Mouse (Mus musculus): Measurements from ENCODE around the gene Gm49776. TPM values are rescaled to one million over a fixed set of nuclear protein-coding genes. Genes with fewer than 3 reads are reported as not detected.

Gm49776 gene
- polyA plus RNA-seq, 1 experiment from 2014 or later = 0.67 TPM

MicroRNAs within 50 kb of the gene (microRNA counts, 519-probe panel; counts per million panel counts)
- not detected for microRNA mmu-miR-1306

Small RNA genes lying within 50 kb of the gene (microRNA-seq; reads per million reads assigned to microRNA genes)
- gene Gm24572 (not detected), gene Mir1306 (120 reads per million, percentile 47 among the genes with 10 or more reads in this experiment)

Other genes with a start within 250 kb of the Gm49776 start
- 82.8 and 85.8 TPM in 2 replicates for gene Dgcr6, start 205.5 kb downstream of the Gm49776 start, polyA plus RNA-seq (2015; fragmentation: Nextera tagmentation; extraction: Ambion mirVana)
- gene Prodh, start 168.1 kb downstream of the Gm49776 start, polyA plus RNA-seq (2015; fragmentation: Nextera tagmentation; extraction: Ambion mirVana) = 9.3 and 10.7 TPM in 2 replicates
- gene Rtn4r, start 130.7 kb downstream of the Gm49776 start, polyA plus RNA-seq (2015; fragmentation: Nextera tagmentation; extraction: Ambion mirVana) = 1.1 TPM in 2 replicates
- gene Ccdc188, start 40.4 kb downstream of the Gm49776 start, polyA plus RNA-seq (2015; fragmentation: Nextera tagmentation; extraction: Ambion mirVana) = not detected in 2 replicates
- 6.8 and 7.8 TPM in 2 replicates for gene Zdhhc8, start 23.2 kb downstream of the Gm49776 start, polyA plus RNA-seq (2015; fragmentation: Nextera tagmentation; extraction: Ambion mirVana)
- gene Trmt2a, start 9.6 kb downstream of the Gm49776 start, polyA plus RNA-seq (2015; fragmentation: Nextera tagmentation; extraction: Ambion mirVana) = 35.4 and 39.8 TPM in 2 replicates
- gene Ranbp1, start 9.6 kb downstream of the Gm49776 start, polyA plus RNA-seq (2015; fragmentation: Nextera tagmentation; extraction: Ambion mirVana) = 236 and 273 TPM in 2 replicates
- gene Dgcr8, start 30.9 kb upstream of the Gm49776 start, polyA plus RNA-seq (2015; fragmentation: Nextera tagmentation; extraction: Ambion mirVana) = 8.1 and 8.4 TPM in 2 replicates
- gene Tango2, start 89.8 kb upstream of the Gm49776 start, polyA plus RNA-seq (2015; fragmentation: Nextera tagmentation; extraction: Ambion mirVana) = 16.2 and 16.9 TPM in 2 replicates
- gene Arvcf, start 89.9 kb upstream of the Gm49776 start, polyA plus RNA-seq (2015; fragmentation: Nextera tagmentation; extraction: Ambion mirVana) = 7.8 and 8.7 TPM in 2 replicates
- gene Txnrd2, start 168.1 kb upstream of the Gm49776 start, polyA plus RNA-seq (2015; fragmentation: Nextera tagmentation; extraction: Ambion mirVana) = 16.2 and 16.8 TPM in 2 replicates
- 95.1 and 99.6 TPM in 2 replicates for gene Comt, start 168.5 kb upstream of the Gm49776 start, polyA plus RNA-seq (2015; fragmentation: Nextera tagmentation; extraction: Ambion mirVana)
- 8.3 and 9.0 TPM in 2 replicates for gene Gnb1l, start 240.4 kb upstream of the Gm49776 start, polyA plus RNA-seq (2015; fragmentation: Nextera tagmentation; extraction: Ambion mirVana)
- gene Rtl10, start 240.6 kb upstream of the Gm49776 start, polyA plus RNA-seq (2015; fragmentation: Nextera tagmentation; extraction: Ambion mirVana) = 0.74 and 1.1 TPM in 2 replicates

All from stomach, postnatal 0 days (tissue).